Mouse (Mus musculus): Measurements from ENCODE around the gene Cga. TPM values are rescaled to one million over a fixed set of nuclear protein-coding genes. Genes with fewer than 3 reads are reported as not detected.

Gene Cga
- total and polyA plus RNA-seq, 3 experiments, result not detected

GRCm38 (mm10) chr4:34883366-34884029 is 10.1 kb upstream of the Cga start:
- Histone ChIP-seq H3K4me2 (ENCODE audit: insufficient read depth, low read depth, poor library complexity, severe bottlenecking) (peak overlapping the region; percentile 57; the same call in 1 of the 2 replicates), H3K27me3 (replicated peaks) (no peaks in the 10 kb centered on the region), H3K79me2 (replicated peaks; ENCODE audit: control insufficient read depth, extremely low read depth, insufficient read depth, poor library complexity, severe bottlenecking) (peaks cover 38% of the 10 kb centered on the region), H3K4me1 (ENCODE audit: control insufficient read depth in 1 of 2, insufficient read depth in 2 of 2) (peaks cover 4 to 31% of the 10 kb centered on the region in 2 experiments; a peak in 3 of 4 replicates), H3K9me3 (replicated peaks; ENCODE audit: low read length) (no peaks in the 10 kb centered on the region), H3K4me3 (replicated peaks in 1 of 3; ENCODE audit: low read depth in 2 of 3, low read length in 2 of 3, poor library complexity in 1 of 3) (peak overlapping the region; percentile 69 to 97 (median 88)), H3K9ac (ENCODE audit: insufficient read depth, low read depth) (peak overlapping the region; percentile 93), H3K36me3 (replicated peaks in 1 of 2; ENCODE audit: control insufficient read depth in 1 of 2, insufficient read depth in 1 of 2, low read length in 1 of 2) (no peaks in the 10 kb centered on the region), H3K27ac (ENCODE audit: insufficient read depth, low read depth) (no peak overlapping the region)
- DNase-seq (ENCODE audit: extremely low read depth), result no peak
- dilution Hi-C loops (cut with MboI; ENCODE audit: extremely low pct_ligation_motif_present, extremely low pct_unique_long_range_greater_than_20kb, low sequenced_read_pairs) (no loop called here), in situ Hi-C loops (cut with MboI; ENCODE audit: low pct_ligation_motif_present, low pct_unique_long_range_greater_than_20kb, low sequenced_read_pairs) (no loop called here)
- TF ChIP-seq POLR2AphosphoS2 (IDR thresholded peaks at IDR 0.05; ENCODE audit: low read depth, low read length) (no peak), IRF4 (IDR thresholded peaks at IDR 0.05; ENCODE audit: low read depth, low read length) (no peak), MYC (IDR thresholded peaks at IDR 0.05; ENCODE audit: low read depth, low read length) (no peak), RAD21 (IDR thresholded peaks at IDR 0.05; ENCODE audit: low read depth, low read length) (no peak)

- Histone ChIP-seq H3K36me3 (replicated peaks in 1 of 2; ENCODE audit: control insufficient read depth in 1 of 2, insufficient read depth in 1 of 2, low read length in 1 of 2) (no peaks in the 10 kb centered on the region), H3K27ac (ENCODE audit: insufficient read depth, low read depth) (no peak overlapping the region), H3K9me3 (replicated peaks; ENCODE audit: low read length) (no peaks in the 10 kb centered on the region), H3K4me1 (ENCODE audit: control insufficient read depth in 1 of 2, insufficient read depth in 2 of 2) (peaks cover 4 to 22% of the 10 kb centered on the region in 2 experiments; a peak in 3 of 4 replicates), H3K4me3 (replicated peaks in 1 of 3; ENCODE audit: low read depth in 2 of 3, low read length in 2 of 3, poor library complexity in 1 of 3) (peak overlapping the region; percentile 61 to 78 (median 72)), H3K4me2 (ENCODE audit: insufficient read depth, low read depth, poor library complexity, severe bottlenecking) (peak overlapping the region; percentile 70), H3K79me2 (replicated peaks; ENCODE audit: control insufficient read depth, extremely low read depth, insufficient read depth, poor library complexity, severe bottlenecking) (peaks cover 19% of the 10 kb centered on the region), H3K9ac (ENCODE audit: insufficient read depth, low read depth) (peak overlapping the region; percentile 51), H3K27me3 (replicated peaks) (peaks cover 1% of the 10 kb centered on the region)
- in situ Hi-C loops (cut with MboI; ENCODE audit: low pct_ligation_motif_present, low pct_unique_long_range_greater_than_20kb, low sequenced_read_pairs) (no loop called here), dilution Hi-C loops (cut with MboI; ENCODE audit: extremely low pct_ligation_motif_present, extremely low pct_unique_long_range_greater_than_20kb, low sequenced_read_pairs) (no loop called here)
- TF ChIP-seq MAZ (IDR thresholded peaks at IDR 0.05; ENCODE audit: low read depth, low read length) (no peak), CTCF (conservative IDR thresholded peaks at IDR 0.05 in 1 of 2, IDR thresholded peaks at IDR 0.05 in 1 of 2; ENCODE audit: low read depth in 2 of 2, low read length in 2 of 2) (no peak), TBP (conservative IDR thresholded peaks at IDR 0.05; ENCODE audit: low read depth, low read length) (no peak), MAFK (IDR thresholded peaks at IDR 0.05; ENCODE audit: insufficient replicate concordance, low read length) (no peak)
- no peak for DNase-seq (ENCODE audit: extremely low read depth)
Observed at GRCm38 (mm10) chr4:34885631-34886351, 7.8 kb upstream of the Cga start.

GRCm38 (mm10) chr4:34886490-34887111 is 7.0 kb upstream of the Cga start:
- peak; percentile 80 for DNase-seq (ENCODE audit: extremely low read depth)
- Histone ChIP-seq H3K9me3 (replicated peaks; ENCODE audit: low read length) (no peaks in the 10 kb centered on the region), H3K4me3 (replicated peaks in 1 of 3; ENCODE audit: low read depth in 2 of 3, low read length in 2 of 3, poor library complexity in 1 of 3) (peak overlapping the region; percentile 61 to 78 (median 72)), H3K4me2 (ENCODE audit: insufficient read depth, low read depth, poor library complexity, severe bottlenecking) (peak overlapping the region; percentile 77), H3K79me2 (replicated peaks; ENCODE audit: control insufficient read depth, extremely low read depth, insufficient read depth, poor library complexity, severe bottlenecking) (peaks cover 11% of the 10 kb centered on the region), H3K9ac (ENCODE audit: insufficient read depth, low read depth) (peak overlapping the region; percentile 72), H3K36me3 (replicated peaks in 1 of 2; ENCODE audit: control insufficient read depth in 1 of 2, insufficient read depth in 1 of 2, low read length in 1 of 2) (no peaks in the 10 kb centered on the region), H3K27me3 (replicated peaks) (peaks cover 1% of the 10 kb centered on the region), H3K27ac (ENCODE audit: insufficient read depth, low read depth) (no peak overlapping the region), H3K4me1 (ENCODE audit: control insufficient read depth in 1 of 2, insufficient read depth in 2 of 2) (peaks cover 4 to 15% of the 10 kb centered on the region in 2 experiments; a peak in 3 of 4 replicates)
- dilution Hi-C loops (cut with MboI; ENCODE audit: extremely low pct_ligation_motif_present, extremely low pct_unique_long_range_greater_than_20kb, low sequenced_read_pairs) (no loop called here), in situ Hi-C loops (cut with MboI; ENCODE audit: low pct_ligation_motif_present, low pct_unique_long_range_greater_than_20kb, low sequenced_read_pairs) (no loop called here)
- TF ChIP-seq SMC3 (IDR thresholded peaks at IDR 0.05; ENCODE audit: low read depth, low read length) (no peak), SIN3A (IDR thresholded peaks at IDR 0.05; ENCODE audit: low read length) (peak; percentile 83), MXI1 (IDR thresholded peaks at IDR 0.05; ENCODE audit: low read depth, low read length) (peak; percentile 58; the same call in 1 of the 2 replicates), NRF1 (IDR thresholded peaks at IDR 0.05; ENCODE audit: low read depth, low read length) (0 out of 2 replicates have a peak, but pooled peaks have one; percentile 22), CHD2 (IDR thresholded peaks at IDR 0.05; ENCODE audit: low read length) (no peak), ZMIZ1 (IDR thresholded peaks at IDR 0.05; ENCODE audit: low read depth, low read length) (peak; percentile 80), ZC3H11A (IDR thresholded peaks at IDR 0.05; ENCODE audit: low read depth, low read length) (no peak), MEF2A (IDR thresholded peaks at IDR 0.05; ENCODE audit: borderline replicate concordance, low read depth, low read length) (peak; percentile 18; the same call in 1 of the 2 replicates), HCFC1 (IDR thresholded peaks at IDR 0.05; ENCODE audit: low read depth, low read length) (peak; percentile 69), NELFE (IDR thresholded peaks at IDR 0.05; ENCODE audit: low read depth, low read length) (peak; percentile 92), GABPA (IDR thresholded peaks at IDR 0.05; ENCODE audit: insufficient replicate concordance, low read depth, low read length) (no peak), RAD21 (IDR thresholded peaks at IDR 0.05; ENCODE audit: low read depth, low read length) (no peak), E2F4 (IDR thresholded peaks at IDR 0.05; ENCODE audit: insufficient replicate concordance, low read depth, low read length) (no peak), MAFK (IDR thresholded peaks at IDR 0.05; ENCODE audit: insufficient replicate concordance, low read length) (no peak), POLR2A (IDR thresholded peaks at IDR 0.05; ENCODE audit: low read depth, low read length) (peak; percentile 92), ELF1 (IDR thresholded peaks at IDR 0.05; ENCODE audit: low read depth, low read length) (peak; percentile 98)
